Mouse (Mus musculus) liver, adult (tissue): ENCODE results near the gene S1pr5.

Source experiments
- GATA4 ChIP-seq: IDR thresholded peaks from 2 replicates; pipeline ENCODE4 v1.6.1; 2014; ENCODE audit warnings: mild to moderate bottlenecking, low read length; ENCODE audit not compliant: insufficient replicate concordance

S1pr5 gene

DNA sequence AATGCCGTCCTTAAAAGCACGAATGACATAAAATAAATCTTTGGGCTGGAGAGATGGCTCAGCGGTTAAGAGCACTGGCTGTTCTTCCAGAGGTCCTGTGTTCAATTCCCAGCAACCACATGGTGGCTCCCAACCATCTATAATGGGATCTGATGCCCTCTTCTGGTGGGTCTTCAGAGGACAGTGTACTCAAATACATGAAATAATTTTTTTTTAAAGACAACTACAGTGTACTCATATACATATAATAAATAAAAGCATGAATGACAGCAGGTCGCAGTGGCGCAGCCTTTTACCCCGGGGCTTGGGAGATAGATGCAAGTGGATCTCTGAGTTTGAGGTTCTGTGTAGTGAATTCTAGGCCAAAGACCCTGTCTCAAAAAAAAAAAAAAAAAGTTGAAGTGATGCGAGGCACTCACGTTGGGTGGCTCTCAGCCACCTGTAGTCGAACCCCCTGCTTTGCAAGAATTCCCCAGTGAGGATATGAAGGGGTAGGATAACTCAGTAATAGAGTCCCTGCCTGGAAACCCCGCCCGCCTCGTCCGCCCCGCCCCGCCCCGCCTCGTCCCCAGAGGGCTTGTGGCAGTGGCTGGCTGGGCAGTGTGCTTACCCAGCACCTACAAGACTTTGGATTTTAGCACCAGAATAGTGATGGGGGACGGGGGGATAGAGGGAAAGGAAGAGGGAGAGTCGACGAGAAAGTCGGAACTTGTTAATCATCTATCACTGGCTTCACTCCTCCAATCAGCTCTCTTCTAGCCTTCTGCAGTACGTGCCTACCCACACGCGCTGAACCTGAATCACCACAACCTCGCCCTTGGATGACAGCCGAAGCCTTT lies 23.4 kb downstream of the S1pr5 start:
- TF ChIP-seq GATA4: no peak

DNA sequence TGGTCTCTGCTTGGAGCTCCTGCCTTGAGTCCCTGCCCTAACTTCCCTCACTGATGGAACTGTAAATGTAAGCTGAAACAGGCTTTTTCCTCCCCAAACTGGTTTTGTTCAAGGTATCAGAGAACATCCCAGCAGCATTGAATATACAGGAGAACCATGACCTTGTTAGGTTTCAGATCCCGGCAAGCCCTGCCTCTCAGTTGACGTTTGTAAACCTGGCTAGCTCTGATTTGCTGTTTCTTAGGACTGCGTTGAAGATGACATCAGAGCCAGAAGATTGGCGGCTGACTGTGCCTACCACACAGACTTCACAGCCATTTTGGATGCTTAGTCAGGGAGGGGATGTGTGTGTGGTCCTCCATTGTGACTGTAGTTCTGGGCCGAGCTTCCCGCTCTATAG lies 24.3 kb downstream of the S1pr5 start:
- TF ChIP-seq GATA4: no peak

DNA sequence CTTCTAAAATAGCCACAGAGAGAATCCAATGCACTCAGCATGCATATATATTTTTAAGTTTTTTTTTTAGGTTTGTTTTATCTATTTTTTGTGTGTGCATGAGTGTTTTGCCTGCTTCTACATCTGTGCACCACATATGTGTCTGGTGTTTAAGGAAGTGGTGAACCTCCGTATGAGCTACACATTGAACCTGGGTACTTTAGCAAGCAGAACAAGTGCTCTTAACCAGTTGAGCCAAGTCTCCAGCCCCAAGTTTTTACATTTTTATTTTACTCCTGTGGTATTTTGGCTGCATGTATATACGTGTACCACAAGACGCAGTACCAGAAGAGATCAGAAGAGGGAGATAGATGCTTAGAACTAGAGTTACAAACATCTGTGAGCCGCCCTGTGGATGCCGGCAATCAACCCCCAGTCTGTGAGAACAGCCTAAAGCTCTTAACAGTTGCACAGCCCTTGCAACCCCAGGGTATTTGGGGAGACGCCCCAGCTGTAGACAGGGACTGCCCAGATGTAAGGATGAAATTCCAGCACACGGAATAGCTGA lies 26.8 kb downstream of the S1pr5 start:
- TF ChIP-seq GATA4: no peak

DNA sequence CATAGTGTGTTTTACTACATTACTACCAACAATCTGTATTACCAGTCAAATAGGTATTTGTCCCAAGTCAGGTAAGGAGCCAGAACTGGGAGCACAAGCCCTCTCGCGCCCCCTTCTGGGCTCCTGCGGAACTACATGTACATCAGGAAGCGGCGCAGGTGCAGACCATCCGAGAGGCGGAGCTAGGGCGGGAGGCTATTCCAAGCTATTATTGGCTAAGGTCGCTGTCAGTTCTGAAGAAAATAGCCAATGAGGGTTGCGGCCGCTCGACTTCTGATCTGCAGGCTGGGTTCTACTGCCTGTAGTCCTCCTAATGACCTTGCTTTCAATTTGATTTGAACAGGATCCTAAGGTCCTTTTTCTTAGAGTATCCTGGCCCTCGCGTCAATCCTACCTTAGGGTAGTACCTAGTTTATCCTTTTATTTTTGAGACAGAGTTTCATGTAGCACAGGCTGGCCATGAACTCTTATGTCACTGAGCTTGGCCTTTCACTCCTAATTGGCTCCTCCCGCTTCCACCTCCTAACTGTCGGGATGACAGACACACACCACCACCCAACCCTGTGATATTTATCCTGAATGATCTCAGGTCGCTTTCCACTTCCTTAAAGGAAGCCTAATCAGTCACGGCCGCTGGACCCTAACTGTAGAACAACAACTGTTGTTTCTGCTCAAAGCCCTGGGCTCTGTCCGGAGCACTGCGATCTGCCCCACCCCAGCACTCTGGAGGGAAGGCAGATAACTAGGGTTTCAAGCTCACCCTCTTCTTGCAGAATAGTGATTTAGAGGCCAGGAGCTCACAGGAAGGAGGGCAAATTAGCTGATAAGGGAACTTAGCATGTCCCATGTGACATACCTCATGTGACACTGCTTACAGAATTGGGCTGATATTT lies 27.5 kb downstream of the S1pr5 start:
- no peak for TF ChIP-seq GATA4

DNA sequence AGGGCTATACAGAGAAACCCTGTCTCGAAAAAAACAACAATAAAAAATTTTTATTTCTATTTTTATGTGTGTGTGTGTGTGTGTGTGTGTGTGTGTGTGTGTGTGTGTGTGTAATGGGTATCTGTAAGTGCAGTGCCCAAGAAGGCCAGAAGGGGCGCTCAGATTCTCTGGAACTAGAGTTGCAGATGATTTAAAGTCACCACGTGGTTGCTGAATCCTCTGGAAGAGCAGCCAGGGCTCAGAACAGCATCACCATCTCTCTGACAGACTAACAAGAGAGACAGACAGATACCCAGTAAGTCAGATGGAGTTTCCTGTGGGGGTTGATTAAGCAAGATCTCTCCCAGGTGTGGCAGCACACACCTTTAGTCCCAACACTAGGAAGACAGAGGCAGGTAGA lies 28.4 kb downstream of the S1pr5 start:
- no peak for TF ChIP-seq GATA4

DNA sequence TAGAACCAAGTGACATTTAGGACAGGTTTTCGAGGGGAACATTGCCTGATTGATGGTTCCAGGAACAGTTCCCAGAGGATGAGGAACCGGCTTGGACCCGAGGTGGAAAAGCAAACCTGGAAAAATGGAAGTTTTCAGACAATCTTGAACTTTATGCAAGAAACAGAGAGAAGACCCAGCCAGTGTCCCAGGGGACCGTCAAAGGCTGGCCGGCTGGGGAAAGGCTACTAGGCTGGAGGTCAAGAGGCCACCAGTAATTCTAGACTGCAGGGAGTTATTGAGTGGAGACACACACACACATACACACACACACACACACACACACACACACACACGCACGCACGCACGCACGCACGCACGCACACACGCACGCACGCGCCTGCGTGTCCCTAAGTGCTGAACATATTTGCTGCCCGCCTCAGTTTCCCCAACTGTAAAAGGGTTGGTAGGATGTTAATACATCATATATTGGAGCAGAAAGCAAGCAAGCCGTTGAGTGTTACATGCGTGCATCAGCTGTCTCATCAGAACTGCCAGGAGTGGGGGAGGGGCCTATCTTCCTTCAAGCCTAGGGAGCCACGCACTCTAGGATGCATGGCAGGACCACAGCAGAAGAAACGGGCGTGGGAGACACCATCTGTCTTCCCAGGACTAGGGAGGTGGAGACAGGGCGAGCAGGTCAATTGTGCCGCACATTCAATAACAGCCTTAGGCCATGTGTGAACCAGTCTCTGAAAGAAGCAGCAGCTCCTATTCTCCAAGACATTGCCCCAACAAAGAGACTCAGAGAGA lies 32.0 kb downstream of the S1pr5 start:
- TF ChIP-seq GATA4: no peak

DNA sequence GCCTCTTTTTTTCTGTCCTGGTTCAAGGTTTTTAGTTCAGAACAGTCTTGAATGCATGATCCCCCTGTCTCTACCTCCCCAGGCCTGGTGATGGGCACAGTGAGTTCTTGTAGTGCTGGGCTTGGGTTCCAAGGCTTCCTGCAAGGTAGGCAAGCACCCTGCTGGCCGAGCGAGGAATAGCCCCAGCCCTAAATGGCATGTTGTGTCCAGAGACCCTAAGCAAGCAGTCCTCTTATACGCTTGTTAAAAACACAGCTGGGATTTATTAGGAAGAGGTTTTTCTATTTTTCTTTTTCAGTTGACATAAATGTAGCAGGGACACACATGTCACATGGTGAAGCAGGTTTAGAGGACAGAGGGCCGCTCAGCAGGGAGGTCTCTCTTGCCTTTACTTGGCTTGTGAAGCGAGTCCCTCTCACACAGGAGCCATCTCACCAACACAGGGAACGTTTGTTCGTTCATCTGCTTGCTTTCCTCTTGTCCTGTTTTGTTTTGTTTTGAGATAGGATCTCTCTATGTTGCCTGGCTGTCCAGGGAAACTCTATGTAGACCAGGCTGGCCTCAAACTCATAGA lies 34.5 kb downstream of the S1pr5 start:
- no peak for TF ChIP-seq GATA4

DNA sequence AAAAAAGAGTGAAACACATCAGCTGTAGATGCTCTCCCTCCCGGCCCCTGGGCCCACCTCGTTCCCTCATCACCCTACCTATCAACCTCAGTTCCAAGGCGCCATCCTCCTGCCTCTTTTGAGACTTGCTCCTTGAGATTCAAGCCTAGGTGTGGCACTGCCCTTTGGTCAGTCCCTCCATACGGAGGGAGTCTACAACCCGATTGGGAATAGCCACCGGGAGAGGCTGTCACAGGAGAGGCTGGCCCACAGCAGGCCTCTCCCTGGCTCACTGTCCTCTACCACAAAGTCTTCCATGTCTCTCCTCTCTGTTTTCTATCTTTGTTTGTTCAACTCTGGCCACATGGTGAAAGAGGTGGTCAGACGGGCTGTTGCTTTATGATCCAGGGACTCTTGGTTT lies 36.6 kb downstream of the S1pr5 start:
- TF ChIP-seq GATA4: no peak

DNA sequence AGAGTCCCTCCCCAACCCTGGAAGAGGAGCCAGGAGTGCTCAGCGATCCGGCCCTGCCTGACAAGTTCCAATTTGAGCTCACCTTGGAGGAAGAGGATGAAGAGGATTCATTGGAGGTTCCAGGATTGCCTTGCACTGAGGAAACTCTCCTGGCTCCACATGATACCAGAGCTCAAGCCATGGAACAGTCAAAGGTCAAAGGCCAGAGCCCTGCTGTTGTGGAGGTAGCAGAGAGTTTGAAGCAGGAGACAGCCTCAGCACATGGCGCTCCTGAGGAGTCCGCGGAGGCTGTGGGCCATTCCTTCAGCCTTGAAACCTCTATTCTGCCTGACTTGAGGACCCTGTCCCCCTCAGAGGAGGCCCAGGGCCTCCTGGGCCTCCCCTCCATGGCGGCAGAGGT lies 37.4 kb downstream of the S1pr5 start:
- TF ChIP-seq GATA4: no peak

DNA sequence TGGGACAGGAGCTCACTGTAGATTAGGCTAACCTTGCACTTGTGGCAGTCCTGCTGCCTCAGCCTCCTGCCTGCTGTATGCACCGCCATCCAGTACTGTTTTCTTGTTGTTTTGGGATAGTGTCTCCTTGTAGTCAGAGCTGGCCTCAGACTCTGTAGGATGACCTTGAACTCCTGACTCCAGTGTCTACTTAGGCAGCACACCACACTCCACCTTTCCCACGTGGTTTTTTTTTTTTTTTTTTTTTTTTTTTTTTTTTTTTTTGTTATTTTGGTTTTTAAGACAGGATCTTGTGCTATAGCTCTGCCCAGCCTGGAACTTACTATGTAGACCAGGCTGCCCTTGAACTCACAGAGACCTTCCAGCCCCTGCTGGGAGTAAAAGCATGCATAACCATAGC lies 39.6 kb downstream of the S1pr5 start:
- no peak for TF ChIP-seq GATA4

DNA sequence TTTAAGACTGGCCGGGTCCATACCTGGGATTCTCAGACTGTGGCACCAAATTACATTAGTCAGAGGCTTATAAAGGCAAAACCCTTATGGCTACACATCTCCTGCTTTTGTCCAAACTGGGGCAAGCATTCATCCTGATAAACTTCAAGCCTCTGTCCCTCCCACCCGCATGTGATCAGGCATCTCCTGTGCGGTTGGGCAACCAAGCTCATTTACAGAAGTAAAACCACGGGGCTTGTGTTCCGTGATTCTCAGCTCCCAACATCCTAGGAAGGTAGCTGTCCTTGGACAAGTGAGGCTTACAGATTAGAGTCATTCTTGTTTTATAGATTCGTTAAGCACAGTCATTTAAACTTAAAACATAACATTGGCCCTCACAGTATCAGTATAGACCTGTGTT lies 41.4 kb downstream of the S1pr5 start:
- TF ChIP-seq GATA4: no peak

DNA sequence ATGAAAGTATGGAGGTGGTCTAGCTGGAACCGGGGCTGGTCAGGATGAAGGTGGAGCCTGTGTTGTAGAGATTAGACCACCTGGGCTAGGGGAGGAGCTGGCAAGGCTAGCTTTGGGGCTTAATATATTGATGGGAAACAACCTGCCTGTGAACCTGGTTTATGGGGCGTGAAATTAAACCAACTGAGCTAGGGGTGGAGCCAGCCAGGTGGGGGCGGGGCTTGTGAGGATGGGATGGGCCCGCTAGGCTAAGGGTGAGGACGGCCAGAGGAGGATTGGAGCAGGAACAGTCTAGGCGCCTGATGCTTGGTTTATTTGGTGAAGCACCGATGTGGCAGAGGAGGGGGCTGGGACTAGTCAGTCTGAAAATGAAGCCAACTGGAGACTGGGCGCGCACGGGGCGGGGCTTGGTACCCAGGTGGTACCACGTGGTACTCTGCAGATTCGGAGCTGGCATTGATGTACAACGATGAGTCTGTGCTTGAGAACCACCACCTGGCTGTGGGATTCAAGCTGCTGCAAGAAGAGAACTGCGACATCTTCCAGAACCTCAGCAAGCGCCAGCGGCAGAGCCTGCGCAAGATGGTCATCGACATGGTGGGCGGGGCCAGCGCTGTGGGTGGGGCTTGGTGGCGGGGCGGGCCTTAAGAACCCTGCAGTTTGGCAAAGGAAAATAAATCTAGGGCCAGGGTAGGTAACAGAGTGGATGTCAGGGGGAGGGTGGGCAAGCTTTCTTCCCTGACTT lies 43.5 kb downstream of the S1pr5 start:
- TF ChIP-seq GATA4: no peak

DNA sequence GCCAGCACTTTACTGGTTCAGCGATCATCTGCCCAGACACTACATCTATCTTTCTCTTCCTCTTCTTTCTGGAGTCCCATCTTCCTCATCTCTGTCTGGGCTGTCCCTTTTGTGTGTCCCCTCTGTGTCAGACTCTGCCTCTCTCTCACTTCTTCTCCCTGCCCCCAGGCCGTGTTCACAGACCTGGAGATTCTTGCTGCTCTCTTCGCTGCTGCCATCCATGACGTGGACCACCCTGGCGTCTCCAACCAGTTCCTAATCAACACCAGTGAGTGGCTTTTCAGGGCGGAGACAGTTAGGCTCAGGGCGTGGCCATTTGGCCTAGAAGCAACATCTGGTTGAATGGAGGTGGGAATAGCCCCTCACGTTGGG lies 44.1 kb downstream of the S1pr5 start:
- no peak for TF ChIP-seq GATA4

DNA sequence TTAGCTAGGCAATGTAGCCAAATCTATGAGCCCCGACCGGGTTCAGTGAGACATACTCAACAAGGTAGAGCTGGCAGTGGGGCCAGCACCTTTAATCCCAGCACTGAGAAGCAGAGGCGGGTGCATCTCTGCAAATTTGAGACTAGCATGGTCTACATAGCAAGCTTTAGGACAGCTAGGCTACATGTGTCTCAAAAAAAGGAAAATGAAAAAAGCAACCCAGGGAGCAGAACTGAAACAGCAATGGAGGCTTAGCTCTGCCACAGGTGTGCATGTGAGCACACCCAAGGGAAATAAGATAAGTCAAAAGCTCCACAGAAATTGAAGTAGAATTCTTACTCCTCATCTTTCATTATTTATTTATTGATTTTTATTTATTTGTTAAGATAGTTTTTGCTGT lies 49.3 kb downstream of the S1pr5 start:
- TF ChIP-seq GATA4: no peak
